Mouse (Mus musculus) cerebellum, adult 2 months (tissue): Measurements from ENCODE around the gene Mast4. TPM values are rescaled to one million over a fixed set of nuclear protein-coding genes. Genes with fewer than 3 reads are reported as not detected.
A peak's percentile ranks its signal among the peaks of the same experiment; 100 is the strongest.

Source experiments
- DNase-seq, 2 experiments: peaks; one replicate each; pipeline ENCODE4 v3.0.0; 2021
- H3K27ac ChIP-seq: fragments of 200-500 bp; 2 replicates; pipeline ENCODE4 v1.5.1; 2012; ENCODE audit warnings: low read length, control low read depth, inconsistent platforms; ENCODE audit not compliant: insufficient read depth
- H3K27me3 ChIP-seq: fragments of 200-500 bp; 2 replicates; pipeline ENCODE4 v1.6.1; 2012; ENCODE audit warnings: inconsistent platforms, mild to moderate bottlenecking, low read length, moderate library complexity; ENCODE audit not compliant: control insufficient read depth, insufficient read depth
- H3K4me1 ChIP-seq: fragments of 200-500 bp; 2 replicates; pipeline ENCODE4 v1.6.1; 2011; ENCODE audit warnings: low read length; ENCODE audit not compliant: control insufficient read depth, insufficient read depth
- H3K4me3 ChIP-seq: fragments of 200-500 bp; replicated peaks from 2 replicates; pipeline ENCODE3; 2011; ENCODE audit warnings: mild to moderate bottlenecking, low read depth, low read length, control low read depth; ENCODE audit not compliant: insufficient read depth
- CTCF ChIP-seq: fragments of 200-500 bp; IDR thresholded peaks from 2 replicates; pipeline ENCODE4 v1.5.1; 2011; ENCODE audit warnings: low read depth, mild to moderate bottlenecking, control low read depth, low read length, moderate library complexity, borderline replicate concordance; ENCODE audit not compliant: insufficient read depth
- POLR2A ChIP-seq: fragments of 200-500 bp; IDR thresholded peaks from 2 replicates; pipeline ENCODE4 v1.6.1; 2011; ENCODE audit warnings: low read length, control low read depth, borderline replicate concordance; ENCODE audit not compliant: insufficient read depth
- WGBS: fragments of 180-500 bp; shearing (Covaris S2); methylation state at CpG from one replicate; pipeline ENCODE4 v1.1.7; 2018; 5-methylcytosine and 5-hydroxymethylcytosine counted together
- polyA plus RNA-seq: library from polyadenylated mRNA; depleted of rRNA; stranded (reverse); fragments of >200 nt; gene quantifications from 2 replicates; pipeline ENCODE4 v1.2.3, GENCODE M21; 2012

Gene Mast4
- polyA plus RNA-seq, 1 experiment, result 21.2 TPM

GRCm38 (mm10) chr13:102693341-102693801 is 640.9 kb downstream of the Mast4 start, which contains the start of gene Cd180:
Cd180 (plus strand) TSS chr13:102693558.
- TF ChIP-seq POLR2A (no peak), CTCF (no peak)
- no peak within 1 kb of the TSS for H3K4me3 ChIP-seq
- 21% methylated on average over 8 of the region's 8 CpGs for WGBS
- DNase-seq, result no peak
- no peaks in the 10 kb centered on the region for H3K4me1 ChIP-seq
- H3K27ac ChIP-seq, result no peak within 1 kb of the TSS
- no peaks in the 10 kb centered on the region for H3K27me3 ChIP-seq

GRCm38 (mm10) chr13:102691408-102692150 is 642.7 kb downstream of the Mast4 start:
- H3K4me3 ChIP-seq, result no peak overlapping the region
- 70% methylated on average over 11 of the region's 11 CpGs for WGBS
- no peak for TF ChIP-seq CTCF
- no peak for TF ChIP-seq POLR2A
- no peak for DNase-seq
- H3K27me3 ChIP-seq, result no peaks in the 10 kb centered on the region
- H3K4me1 ChIP-seq, result no peaks in the 10 kb centered on the region
- no peak overlapping the region for H3K27ac ChIP-seq

- WGBS, result 96% methylated on average over 5 of the region's 5 CpGs
- Histone ChIP-seq H3K4me1 (no peaks in the 10 kb centered on the region), H3K27ac (no peak overlapping the region), H3K4me3 (no peak overlapping the region), H3K27me3 (no peaks in the 10 kb centered on the region)
- TF ChIP-seq POLR2A, result no peak
- no peak for DNase-seq
Measured at GRCm38 (mm10) chr13:102690184-102690583, 644.1 kb downstream of the Mast4 start.

- no peaks in the 10 kb centered on the region for H3K27me3 ChIP-seq
- H3K27ac ChIP-seq, result no peak overlapping the region
- no peak for TF ChIP-seq POLR2A
- no peak for TF ChIP-seq CTCF
- H3K4me1 ChIP-seq, result no peaks in the 10 kb centered on the region
- no peak for DNase-seq
- WGBS, result 90% methylated on average over 6 of the region's 6 CpGs
- H3K4me3 ChIP-seq, result no peak overlapping the region
Measured at GRCm38 (mm10) chr13:102689201-102690090, 644.9 kb downstream of the Mast4 start.

- Histone ChIP-seq H3K4me3 (no peak overlapping the region), H3K4me1 (no peaks in the 10 kb centered on the region), H3K27me3 (no peaks in the 10 kb centered on the region), H3K27ac (no peak overlapping the region)
- no peak for DNase-seq
- WGBS, result 98% methylated on average over 1 of the region's 1 CpGs
- TF ChIP-seq CTCF, result no peak
- TF ChIP-seq POLR2A, result no peak
Measured at GRCm38 (mm10) chr13:102688121-102688520, 646.2 kb downstream of the Mast4 start.

GRCm38 (mm10) chr13:102684890-102685289 is 649.4 kb downstream of the Mast4 start:
- WGBS, result 32% methylated on average over 4 of the region's 4 CpGs

More at GRCm38 (mm10) chr13:102684890-102685289, 649.4 kb downstream of the Mast4 start:
- H3K4me1 ChIP-seq, result no peaks in the 10 kb centered on the region
- no peak overlapping the region for H3K4me3 ChIP-seq
- no peak for TF ChIP-seq POLR2A
- TF ChIP-seq CTCF, result no peak
- peak in 1 of 2 experiments; percentile 8 for DNase-seq
- H3K27ac ChIP-seq, result no peak overlapping the region
- no peaks in the 10 kb centered on the region for H3K27me3 ChIP-seq
